Mouse (Mus musculus) heart, embryonic 12.5 days (tissue): Measurements from ENCODE around the gene Gm16430. TPM values are rescaled to one million over a fixed set of nuclear protein-coding genes. Genes with fewer than 3 reads are reported as not detected.
"Not testable (repeated sequence)": the region's sequence is repeated elsewhere in the genome, so short reads cannot be mapped to it uniquely, and the experiment has no call there.

Experiments
- ATAC-seq: fragments of 200-750 bp; cut with Nextera tagmentation; 2 replicates; pipeline ENCODE4 v1.8.0; 2017; ENCODE audit warnings: moderate TSS enrichment, moderate library complexity; ENCODE audit not compliant: insufficient number of reproducible peaks, low FRiP score
- H3K27ac ChIP-seq: fragments of 300-500 bp; sonication (generic); 2 replicates; pipeline ENCODE4 v1.5.1; 2016; ENCODE audit warnings: mild to moderate bottlenecking, moderate library complexity; ENCODE audit not compliant: poor library complexity, severe bottlenecking
- H3K27me3 ChIP-seq: fragments of 300-500 bp; sonication (generic); replicated peaks from 2 replicates; pipeline ENCODE4 v1.6.1; 2016; ENCODE audit warnings: mild to moderate bottlenecking, moderate library complexity
- H3K36me3 ChIP-seq: fragments of 300-500 bp; sonication (generic); 2 replicates; pipeline ENCODE4 v1.6.1; 2016; ENCODE audit warnings: mild to moderate bottlenecking, moderate library complexity
- H3K4me1 ChIP-seq: fragments of 300-500 bp; sonication (generic); replicated peaks from 2 replicates; pipeline ENCODE4 v1.6.1; 2016; ENCODE audit warnings: mild to moderate bottlenecking
- H3K4me2 ChIP-seq: fragments of 300-500 bp; sonication (generic); 2 replicates; pipeline ENCODE4 v1.6.1; 2016; ENCODE audit warnings: mild to moderate bottlenecking, moderate library complexity
- H3K4me3 ChIP-seq: fragments of 300-500 bp; sonication (generic); 2 replicates; pipeline ENCODE4 v1.5.1; 2016; ENCODE audit warnings: mild to moderate bottlenecking
- H3K9ac ChIP-seq: fragments of 300-500 bp; sonication (generic); 2 replicates; pipeline ENCODE4 v1.6.1; 2016; ENCODE audit warnings: mild to moderate bottlenecking, moderate library complexity
- H3K9me3 ChIP-seq: fragments of 300-500 bp; sonication (generic); replicated peaks from 2 replicates; pipeline ENCODE4 v1.6.1; 2016; ENCODE audit warnings: mild to moderate bottlenecking, moderate library complexity
- WGBS: fragments of 180-500 bp; shearing (Covaris S2); methylation state at CpG from one replicate; pipeline ENCODE4 v1.1.7; 2016; 5-methylcytosine and 5-hydroxymethylcytosine counted together
- polyA plus RNA-seq: library from polyadenylated mRNA; unstranded; fragments of >200 nt; fragmentation: Nextera tagmentation; extraction: Ambion mirVana; gene quantifications from 2 replicates; pipeline ENCODE4 v1.2.1, GENCODE M21; 2016

Gm16430 gene
- polyA plus RNA-seq: not detected in 2 replicates

DNA sequence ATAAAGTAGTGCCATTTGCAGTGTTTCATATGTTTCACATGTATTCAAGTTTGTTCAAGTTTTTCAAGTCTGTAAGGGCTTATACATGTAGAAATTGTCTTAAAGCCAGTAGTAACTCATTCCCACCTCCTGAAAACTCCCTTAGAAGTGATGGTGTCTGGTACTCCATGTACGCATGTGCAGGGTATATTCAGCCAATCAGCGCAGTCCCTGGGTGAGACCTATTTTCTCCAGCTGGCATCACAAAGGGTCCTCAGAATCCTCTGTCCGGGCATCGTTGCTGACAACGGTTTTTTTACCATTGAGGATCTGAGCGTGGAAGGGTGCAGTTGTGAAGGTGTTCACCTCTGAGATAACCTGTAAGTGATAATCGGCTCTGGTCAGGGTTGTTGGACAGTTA, at the start of gene Gm16430:
Gene Gm16430 (plus strand): TSS at position 301 of the 400 bp plus-strand sequence.
- H3K4me2 ChIP-seq, H3K4me3 ChIP-seq, H3K9me3 ChIP-seq, H3K36me3 ChIP-seq, H3K27me3 ChIP-seq, H3K4me1 ChIP-seq, H3K9ac ChIP-seq, ATAC-seq, H3K27ac ChIP-seq: not testable (repeated sequence)
- WGBS: no CpG with 5 or more reads among the region's 7 CpGs

Other genes starting within 250 kb of the Gm16430 start
- gene Gm16405, start 91.0 kb upstream of the Gm16430 start, polyA plus RNA-seq: not detected in 2 replicates